Mouse (Mus musculus): ENCODE measurements around the gene Clk2. TPM values are rescaled to one million over a fixed set of nuclear protein-coding genes. Genes with fewer than 3 reads are reported as not detected.

The Clk2 gene
- polyA plus RNA-seq, 1 experiment: 22.2 TPM

- no peaks in the 10 kb centered on the region for H3K36me3 ChIP-seq (ENCODE audit: control insufficient read depth, insufficient read depth)
- H3ac ChIP-seq (ENCODE audit: control insufficient read depth, insufficient read length): no peak overlapping the region
- TF ChIP-seq MYOD1 (IDR thresholded peaks at IDR 0.05; ENCODE audit: control insufficient read depth in 1 of 3, insufficient read length in 2 of 3, low read depth in 2 of 3) (no peak), TCF3 (IDR thresholded peaks at IDR 0.05; ENCODE audit: insufficient read length, low read depth) (no peak), MAX (IDR thresholded peaks at IDR 0.05; ENCODE audit: low read depth) (no peak), CEBPB (IDR thresholded peaks at IDR 0.05; ENCODE audit: insufficient read depth, poor library complexity, severe bottlenecking) (no peak), MYOG (IDR thresholded peaks at IDR 0.05; ENCODE audit: control insufficient read depth in 1 of 3, insufficient read depth in 1 of 3, insufficient read length in 2 of 3, low read depth in 2 of 3) (no peak), POLR2AphosphoS2 (IDR thresholded peaks at IDR 0.05; ENCODE audit: insufficient read length, low read depth) (no peak), E2F4 (IDR thresholded peaks at IDR 0.05; ENCODE audit: insufficient read depth) (no peak), TCF12 (IDR thresholded peaks at IDR 0.05; ENCODE audit: insufficient read depth, poor library complexity, severe bottlenecking) (no peak), SRF (IDR thresholded peaks at IDR 0.05; ENCODE audit: control insufficient read depth, insufficient read length, low read depth) (no peak), POLR2A (IDR thresholded peaks at IDR 0.05; ENCODE audit: insufficient read length, low read depth) (no peak), USF1 (IDR thresholded peaks at IDR 0.05; ENCODE audit: low read depth) (no peak), REST (IDR thresholded peaks at IDR 0.05; ENCODE audit: insufficient read depth, insufficient read length) (no peak)
- peaks cover 21% of the 10 kb centered on the region for H3K27me3 ChIP-seq (ENCODE audit: control insufficient read depth, insufficient read depth, insufficient read length)
- no peaks in the 10 kb centered on the region for H3K79me2 ChIP-seq (ENCODE audit: control insufficient read depth, insufficient read depth)
- no peak overlapping the region for H3K4me2 ChIP-seq (ENCODE audit: low read depth)
- H3K4me3 ChIP-seq: no peak overlapping the region
Measured at GRCm38 (mm10) chr3:89125981-89126380, 38.6 kb upstream of the Clk2 start.

- H3K4me3 ChIP-seq: no peak overlapping the region
- H3K4me2 ChIP-seq (ENCODE audit: low read depth): no peak overlapping the region
- TF ChIP-seq POLR2AphosphoS2 (IDR thresholded peaks at IDR 0.05; ENCODE audit: insufficient read length, low read depth) (no peak), E2F4 (IDR thresholded peaks at IDR 0.05; ENCODE audit: insufficient read depth) (no peak), MYOG (IDR thresholded peaks at IDR 0.05; ENCODE audit: control insufficient read depth in 1 of 3, insufficient read depth in 1 of 3, insufficient read length in 2 of 3, low read depth in 2 of 3) (no peak), REST (IDR thresholded peaks at IDR 0.05; ENCODE audit: insufficient read depth, insufficient read length) (no peak), MAX (IDR thresholded peaks at IDR 0.05; ENCODE audit: low read depth) (no peak), POLR2A (IDR thresholded peaks at IDR 0.05; ENCODE audit: insufficient read length, low read depth) (no peak), SRF (IDR thresholded peaks at IDR 0.05; ENCODE audit: control insufficient read depth, insufficient read length, low read depth) (no peak), TCF3 (IDR thresholded peaks at IDR 0.05; ENCODE audit: insufficient read length, low read depth) (no peak), MYOD1 (IDR thresholded peaks at IDR 0.05; ENCODE audit: control insufficient read depth in 1 of 3, insufficient read length in 2 of 3, low read depth in 2 of 3) (no peak), USF1 (IDR thresholded peaks at IDR 0.05; ENCODE audit: low read depth) (no peak), CEBPB (IDR thresholded peaks at IDR 0.05; ENCODE audit: insufficient read depth, poor library complexity, severe bottlenecking) (no peak), TCF12 (IDR thresholded peaks at IDR 0.05; ENCODE audit: insufficient read depth, poor library complexity, severe bottlenecking) (no peak)
- no peaks in the 10 kb centered on the region for H3K36me3 ChIP-seq (ENCODE audit: control insufficient read depth, insufficient read depth)
- H3K79me2 ChIP-seq (ENCODE audit: control insufficient read depth, insufficient read depth): no peaks in the 10 kb centered on the region
- no peak overlapping the region for H3ac ChIP-seq (ENCODE audit: control insufficient read depth, insufficient read length)
- H3K27me3 ChIP-seq (ENCODE audit: control insufficient read depth, insufficient read depth, insufficient read length): peaks cover 54% of the 10 kb centered on the region
Measured at GRCm38 (mm10) chr3:89129908-89130307, 34.7 kb upstream of the Clk2 start.

GRCm38 (mm10) chr3:89131816-89132215, 32.8 kb upstream of the Clk2 start:
- no peaks in the 10 kb centered on the region for H3K79me2 ChIP-seq (ENCODE audit: control insufficient read depth, insufficient read depth)
- H3ac ChIP-seq (ENCODE audit: control insufficient read depth, insufficient read length): no peak overlapping the region
- no peaks in the 10 kb centered on the region for H3K36me3 ChIP-seq (ENCODE audit: control insufficient read depth, insufficient read depth)
- peaks cover 64% of the 10 kb centered on the region for H3K27me3 ChIP-seq (ENCODE audit: control insufficient read depth, insufficient read depth, insufficient read length)
- no peak overlapping the region for H3K4me3 ChIP-seq
- TF ChIP-seq MYOG (IDR thresholded peaks at IDR 0.05; ENCODE audit: control insufficient read depth in 1 of 3, insufficient read depth in 1 of 3, insufficient read length in 2 of 3, low read depth in 2 of 3): no peak
- TF ChIP-seq E2F4 (IDR thresholded peaks at IDR 0.05; ENCODE audit: insufficient read depth): no peak
- TF ChIP-seq MAX (IDR thresholded peaks at IDR 0.05; ENCODE audit: low read depth): no peak
- H3K4me2 ChIP-seq (ENCODE audit: low read depth): no peak overlapping the region

- Histone ChIP-seq H3ac (ENCODE audit: control insufficient read depth, insufficient read length) (no peak overlapping the region), H3K27me3 (ENCODE audit: control insufficient read depth, insufficient read depth, insufficient read length) (peaks cover 69% of the 10 kb centered on the region), H3K4me2 (ENCODE audit: low read depth) (no peak overlapping the region), H3K36me3 (ENCODE audit: control insufficient read depth, insufficient read depth) (no peaks in the 10 kb centered on the region), H3K4me3 (no peak overlapping the region), H3K79me2 (ENCODE audit: control insufficient read depth, insufficient read depth) (no peaks in the 10 kb centered on the region)
- no peak for TF ChIP-seq MYOG (IDR thresholded peaks at IDR 0.05; ENCODE audit: control insufficient read depth in 1 of 3, insufficient read depth in 1 of 3, insufficient read length in 2 of 3, low read depth in 2 of 3)
- no peak for TF ChIP-seq POLR2A (IDR thresholded peaks at IDR 0.05; ENCODE audit: insufficient read length, low read depth)
- TF ChIP-seq SRF (IDR thresholded peaks at IDR 0.05; ENCODE audit: control insufficient read depth, insufficient read length, low read depth): no peak
- no peak for TF ChIP-seq MYOD1 (IDR thresholded peaks at IDR 0.05; ENCODE audit: control insufficient read depth in 1 of 3, insufficient read length in 2 of 3, low read depth in 2 of 3)
- no peak for TF ChIP-seq USF1 (IDR thresholded peaks at IDR 0.05; ENCODE audit: low read depth)
- no peak for TF ChIP-seq E2F4 (IDR thresholded peaks at IDR 0.05; ENCODE audit: insufficient read depth)
- TF ChIP-seq REST (IDR thresholded peaks at IDR 0.05; ENCODE audit: insufficient read depth, insufficient read length): no peak
- TF ChIP-seq CEBPB (IDR thresholded peaks at IDR 0.05; ENCODE audit: insufficient read depth, poor library complexity, severe bottlenecking): no peak
Measured at GRCm38 (mm10) chr3:89132285-89133062, 32.1 kb upstream of the Clk2 start.

- Histone ChIP-seq H3K4me2 (ENCODE audit: low read depth) (no peak overlapping the region), H3K36me3 (ENCODE audit: control insufficient read depth, insufficient read depth) (no peaks in the 10 kb centered on the region), H3K4me3 (no peak overlapping the region), H3K79me2 (ENCODE audit: control insufficient read depth, insufficient read depth) (no peaks in the 10 kb centered on the region), H3K27me3 (ENCODE audit: control insufficient read depth, insufficient read depth, insufficient read length) (peaks cover 64% of the 10 kb centered on the region), H3ac (ENCODE audit: control insufficient read depth, insufficient read length) (no peak overlapping the region)
- no peak for TF ChIP-seq MAX (IDR thresholded peaks at IDR 0.05; ENCODE audit: low read depth)
- no peak for TF ChIP-seq MYOG (IDR thresholded peaks at IDR 0.05; ENCODE audit: control insufficient read depth in 1 of 3, insufficient read depth in 1 of 3, insufficient read length in 2 of 3, low read depth in 2 of 3)
- TF ChIP-seq POLR2AphosphoS2 (IDR thresholded peaks at IDR 0.05; ENCODE audit: insufficient read length, low read depth): no peak
- no peak for TF ChIP-seq POLR2A (IDR thresholded peaks at IDR 0.05; ENCODE audit: insufficient read length, low read depth)
- TF ChIP-seq TCF3 (IDR thresholded peaks at IDR 0.05; ENCODE audit: insufficient read length, low read depth): no peak
- TF ChIP-seq REST (IDR thresholded peaks at IDR 0.05; ENCODE audit: insufficient read depth, insufficient read length): no peak
- no peak for TF ChIP-seq E2F4 (IDR thresholded peaks at IDR 0.05; ENCODE audit: insufficient read depth)
- TF ChIP-seq TCF12 (IDR thresholded peaks at IDR 0.05; ENCODE audit: insufficient read depth, poor library complexity, severe bottlenecking): no peak
- no peak for TF ChIP-seq USF1 (IDR thresholded peaks at IDR 0.05; ENCODE audit: low read depth)
- TF ChIP-seq SRF (IDR thresholded peaks at IDR 0.05; ENCODE audit: control insufficient read depth, insufficient read length, low read depth): no peak
- TF ChIP-seq CEBPB (IDR thresholded peaks at IDR 0.05; ENCODE audit: insufficient read depth, poor library complexity, severe bottlenecking): no peak
- TF ChIP-seq MYOD1 (IDR thresholded peaks at IDR 0.05; ENCODE audit: control insufficient read depth in 1 of 3, insufficient read length in 2 of 3, low read depth in 2 of 3): no peak
Measured at GRCm38 (mm10) chr3:89133063-89133450, 31.5 kb upstream of the Clk2 start.

All from myocyte (in vitro differentiated cells).